Mouse (Mus musculus): Measurements from ENCODE around the gene Rnf183.
"Not testable (repeated sequence)": the region's sequence is repeated elsewhere in the genome, so short reads cannot be mapped to it uniquely, and the experiment has no call there.

Rnf183 gene

DNA sequence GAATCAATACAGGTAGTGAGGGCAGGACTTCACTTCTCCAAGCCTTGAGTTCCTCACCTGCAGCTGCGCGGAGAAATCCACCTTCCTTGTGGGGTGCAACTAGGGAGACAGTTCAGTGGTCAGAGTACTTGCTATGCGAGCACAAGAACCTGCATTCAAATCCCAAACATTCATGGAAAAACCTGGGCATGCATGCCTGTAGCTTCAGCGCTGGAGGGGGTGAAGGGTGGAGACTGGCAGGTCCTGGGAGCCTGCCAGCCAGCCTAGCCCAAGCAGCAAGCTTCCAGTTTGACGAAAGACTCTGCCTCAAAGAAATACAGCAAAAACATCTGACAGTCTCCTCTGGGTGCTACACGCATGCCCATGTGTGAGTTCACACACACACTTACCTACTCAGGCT lies at the start of gene Rnf183:
Gene Rnf183 (minus strand): TSS at position 172 of the 400 bp plus-strand sequence.
- in situ Hi-C loops (cut with MboI; ENCODE audit: unreplicated experiment in 2 of 2) = no loop called here

DNA sequence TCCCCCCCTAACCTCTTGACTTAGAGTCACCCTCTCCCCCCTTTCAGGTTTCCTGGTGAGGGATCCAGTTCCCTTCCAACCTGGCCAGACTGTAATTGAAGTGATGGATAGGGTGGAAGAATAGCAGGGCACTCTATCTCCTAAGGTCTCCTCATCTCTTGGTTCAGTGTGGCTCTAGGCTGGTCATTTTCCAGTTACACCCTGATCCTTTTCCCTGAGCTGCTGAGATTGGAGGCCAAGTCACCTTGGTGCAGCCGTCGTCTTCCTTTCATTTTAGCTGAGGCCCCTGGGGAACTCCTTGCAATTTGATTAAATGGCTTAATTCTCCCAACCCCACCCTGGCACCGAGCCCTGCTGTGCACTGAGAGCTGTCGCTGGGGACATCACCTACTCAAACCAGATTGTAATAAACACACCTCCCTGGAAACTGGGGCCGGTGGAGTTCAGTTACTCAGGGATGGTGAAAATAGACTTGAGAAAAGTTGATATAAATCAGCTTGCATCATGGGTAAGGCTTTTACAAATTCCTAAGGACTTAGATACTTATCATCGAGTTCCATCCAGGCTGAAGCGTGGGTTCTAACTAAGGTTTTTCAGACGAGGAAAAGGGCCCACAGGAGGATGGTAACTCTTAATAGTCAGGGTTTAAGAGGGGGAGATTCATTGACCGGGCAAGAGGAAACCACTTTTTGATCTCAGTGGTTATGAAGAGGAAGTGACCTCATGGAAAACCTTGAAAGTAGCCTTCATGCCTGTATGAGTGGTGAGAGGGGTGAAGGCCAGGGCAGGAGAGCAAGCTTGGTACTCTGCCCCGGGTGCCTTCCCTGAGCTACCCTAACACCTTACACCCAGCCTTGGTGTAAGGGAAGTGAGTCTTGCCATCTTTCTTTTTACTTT lies 45.9 kb upstream of the Rnf183 start:
- in situ Hi-C loops (cut with MboI; ENCODE audit: unreplicated experiment in 2 of 2) = no loop called here

DNA sequence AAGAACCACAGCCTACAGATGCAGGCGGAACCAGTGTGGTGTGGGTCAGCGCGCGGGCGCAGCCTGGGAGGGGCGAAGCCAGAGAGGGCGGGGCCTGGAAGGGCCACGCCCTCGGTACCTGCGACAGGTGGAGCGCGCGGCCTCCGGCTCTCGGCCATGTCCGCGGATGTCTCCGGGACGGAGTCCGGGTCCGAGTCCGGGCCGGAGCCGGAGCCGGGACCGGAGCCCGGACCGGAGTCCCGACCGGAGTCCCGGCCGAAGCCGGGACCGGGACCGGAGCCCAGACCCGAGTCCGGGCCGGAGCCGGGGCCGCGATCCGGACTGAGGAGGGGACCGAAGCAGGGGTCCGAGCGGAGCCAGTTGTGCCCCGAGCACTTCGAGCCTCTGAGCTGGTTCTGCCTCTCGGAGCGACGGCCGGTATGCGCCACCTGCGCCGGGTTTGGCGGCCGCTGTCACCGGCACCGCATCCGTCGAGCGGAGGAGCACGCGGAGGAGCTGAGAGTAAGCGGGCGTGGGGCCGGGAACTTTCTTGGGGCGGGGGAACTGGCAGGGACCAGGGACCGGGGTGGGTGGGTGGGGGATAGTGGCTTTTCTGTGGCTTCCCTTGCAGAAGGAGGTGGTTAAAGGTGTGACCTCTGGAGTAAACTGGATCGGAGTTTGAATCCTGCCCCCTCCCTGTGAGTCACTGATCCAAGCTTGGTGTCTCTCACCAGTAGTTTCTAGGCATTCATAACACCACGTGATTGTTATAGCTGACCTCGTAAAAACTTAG lies 45.1 kb upstream of the Rnf183 start, which contains the start of gene Bspry:
Gene Bspry (plus strand): TSS at position 117 of the 772 bp plus-strand sequence.
- in situ Hi-C loops (cut with MboI; ENCODE audit: unreplicated experiment in 2 of 2) = no loop called here

DNA sequence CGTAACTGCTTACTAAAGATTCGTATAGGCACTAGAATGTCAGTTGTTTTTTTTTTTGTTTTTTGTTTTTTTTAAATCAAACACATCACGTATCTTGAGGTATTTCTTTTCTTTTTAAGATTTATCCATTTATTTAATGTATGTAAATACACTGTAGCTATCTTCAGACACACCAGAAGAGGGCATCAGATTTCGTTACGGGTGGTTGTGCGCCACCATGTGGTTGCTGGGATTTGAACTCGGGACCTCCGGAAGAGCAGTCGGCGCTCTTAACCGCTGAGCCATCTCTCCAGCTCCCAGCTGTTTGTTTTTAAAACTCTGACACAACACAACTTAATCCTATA lies 44.5 kb upstream of the Rnf183 start:
- in situ Hi-C loops (cut with MboI; ENCODE audit: unreplicated experiment in 2 of 2) = not testable (repeated sequence)

DNA sequence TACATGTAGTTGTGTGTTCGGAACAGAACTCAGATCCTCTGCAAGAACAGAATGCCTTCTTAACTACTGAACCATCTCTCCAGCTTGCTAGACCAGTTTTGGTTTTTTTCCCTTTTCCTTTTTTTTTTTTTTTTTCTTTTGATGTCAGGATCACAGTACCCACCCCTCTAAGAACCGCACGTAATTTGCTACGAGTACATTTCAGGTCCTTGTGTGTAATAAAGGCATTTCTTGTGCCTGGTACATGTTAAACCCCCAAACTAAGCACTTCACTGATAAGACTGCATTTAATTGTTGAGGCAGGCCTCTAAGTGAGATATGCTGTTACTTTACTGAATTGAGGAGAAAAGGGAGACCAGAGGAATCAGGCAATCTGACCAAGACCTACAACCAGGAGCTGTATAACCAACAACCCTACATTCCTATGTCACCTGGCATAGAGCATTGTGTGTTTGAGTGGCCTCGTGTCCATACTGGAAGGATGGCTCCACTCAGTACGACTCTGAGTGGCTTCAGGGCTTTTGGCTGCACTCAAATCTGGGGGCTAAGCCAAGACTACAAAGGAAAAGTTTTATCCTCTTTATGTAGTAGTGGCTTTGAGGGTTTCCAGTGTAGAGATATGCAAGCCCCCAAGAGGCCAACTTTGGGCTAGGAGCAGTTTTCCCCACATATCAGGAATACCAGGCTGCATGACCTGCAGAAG lies 42.6 kb upstream of the Rnf183 start:
- in situ Hi-C loops (cut with MboI; ENCODE audit: unreplicated experiment in 2 of 2) = no loop called here

DNA sequence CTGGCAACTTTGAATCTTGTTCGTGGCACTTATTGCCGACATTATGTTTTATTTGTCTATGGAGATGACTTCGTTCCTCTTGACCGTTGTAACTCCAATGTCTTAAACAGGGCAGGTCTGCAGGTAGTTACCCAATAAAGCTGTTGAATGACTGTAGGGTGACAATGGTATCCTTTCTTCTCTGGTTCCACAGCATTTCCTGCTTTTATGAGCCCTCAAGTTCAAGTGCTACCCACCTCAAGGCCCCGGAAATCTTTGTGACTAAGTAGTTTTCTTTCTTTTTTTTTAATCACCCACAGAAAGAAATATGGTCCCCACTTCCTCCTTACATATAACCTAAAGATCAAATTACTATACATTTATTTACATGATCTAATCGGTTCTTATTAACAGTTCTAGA lies 40.7 kb upstream of the Rnf183 start:
- in situ Hi-C loops (cut with MboI; ENCODE audit: unreplicated experiment in 2 of 2) = no loop called here

DNA sequence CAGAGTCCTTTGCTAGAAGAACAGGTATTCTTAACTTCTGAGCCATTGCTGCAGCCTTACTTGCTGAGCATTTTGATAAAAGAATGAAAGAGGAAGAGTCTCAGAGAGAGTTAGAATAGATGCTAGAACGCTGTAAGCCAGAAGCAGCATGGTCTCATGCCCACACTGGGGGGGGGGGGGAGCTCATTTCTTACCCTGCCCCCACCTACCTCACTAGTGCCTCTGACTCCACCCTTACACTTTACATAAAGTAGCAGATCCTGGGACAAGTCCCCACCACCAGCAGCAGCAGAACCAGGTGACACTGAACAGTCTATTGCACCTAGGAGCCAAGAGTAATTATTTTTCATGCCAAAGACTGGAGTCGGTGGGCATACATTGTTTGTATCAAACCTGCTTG lies 40.1 kb upstream of the Rnf183 start:
- in situ Hi-C loops (cut with MboI; ENCODE audit: unreplicated experiment in 2 of 2) = no loop called here

DNA sequence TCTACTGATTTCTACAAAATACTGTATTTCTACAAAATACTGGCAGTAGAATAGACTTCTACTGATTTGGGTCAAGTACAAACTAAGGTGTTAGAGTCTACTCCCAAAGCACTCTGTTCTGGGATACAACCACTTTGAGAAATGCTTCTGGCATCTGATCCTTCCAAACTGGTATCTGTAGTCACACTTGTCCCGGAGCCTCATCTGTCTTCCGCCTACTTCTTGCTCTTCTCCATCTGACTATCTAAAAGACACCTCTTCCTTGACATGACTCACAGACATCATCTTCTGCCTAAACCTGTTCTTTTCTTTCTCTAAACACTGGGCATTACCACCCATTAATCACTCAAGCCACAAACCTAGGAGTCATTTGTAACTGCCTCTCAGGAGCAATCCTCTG lies 37.0 kb upstream of the Rnf183 start:
- in situ Hi-C loops (cut with MboI; ENCODE audit: unreplicated experiment in 2 of 2) = no loop called here

DNA sequence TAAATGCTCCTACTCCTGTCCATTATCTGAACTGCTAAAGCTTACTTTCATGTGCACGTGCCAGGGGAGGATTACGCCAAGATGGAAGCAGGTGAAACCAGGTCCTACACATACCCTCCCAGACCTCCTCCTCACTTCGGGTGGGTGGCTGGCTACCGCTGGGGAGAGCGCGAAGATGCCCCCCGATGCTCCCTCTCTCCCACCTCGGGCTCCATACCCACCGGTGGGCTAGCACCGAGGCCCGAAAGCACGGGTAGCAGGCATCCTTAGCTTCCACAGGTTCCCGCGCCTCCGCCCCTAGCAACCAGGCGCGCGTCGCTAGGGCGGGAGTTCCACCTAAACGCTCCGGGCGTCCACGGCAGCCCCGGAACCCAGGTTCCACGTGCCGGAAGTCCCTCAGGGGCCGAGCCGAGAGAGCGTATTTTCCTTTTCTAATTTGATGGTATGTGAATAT lies 35.6 kb upstream of the Rnf183 start, which contains the start of gene Wdr31:
Gene Wdr31 (minus strand): TSS at position 299 of the 454 bp plus-strand sequence.
- in situ Hi-C loops (cut with MboI; ENCODE audit: unreplicated experiment in 2 of 2) = no loop called here

DNA sequence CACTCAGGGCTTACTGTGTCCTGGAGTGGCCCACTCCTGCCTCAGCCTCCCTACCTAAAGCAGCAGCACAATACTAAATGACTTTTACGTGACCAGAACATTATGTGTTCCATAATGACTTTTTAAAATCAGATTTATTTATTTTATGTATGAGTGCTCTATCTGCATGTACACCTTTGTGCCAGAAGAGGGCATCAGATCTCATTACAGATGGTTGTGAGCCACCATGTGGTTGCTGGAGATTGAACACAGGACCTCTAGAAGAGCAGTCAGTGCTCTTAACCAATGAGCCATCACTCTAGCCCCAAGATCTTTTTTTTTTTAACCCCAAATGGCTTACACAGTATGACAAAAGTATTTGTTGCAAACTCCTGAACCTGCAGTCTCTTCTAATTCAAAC lies 33.1 kb upstream of the Rnf183 start:
- in situ Hi-C loops (cut with MboI; ENCODE audit: unreplicated experiment in 2 of 2) = no loop called here

DNA sequence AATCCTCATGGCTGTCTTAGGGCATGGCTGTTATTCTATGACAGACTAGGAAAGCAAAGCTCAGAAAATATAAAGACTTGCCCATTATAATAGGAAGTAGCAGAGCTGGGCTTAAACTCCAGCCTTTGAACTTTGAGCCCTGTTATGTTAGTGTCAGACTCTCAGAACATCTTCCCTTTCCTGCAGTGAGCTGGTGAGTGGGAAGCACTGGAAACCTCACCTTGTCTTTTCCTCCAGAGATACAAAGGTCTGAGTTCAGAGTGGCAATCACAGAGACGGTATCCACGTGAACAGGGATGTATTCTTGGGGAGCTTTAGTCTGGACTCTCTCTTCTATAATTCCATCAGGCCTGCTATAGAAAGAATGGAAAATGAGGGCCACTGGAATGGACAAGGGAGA lies 28.1 kb upstream of the Rnf183 start:
- in situ Hi-C loops (cut with MboI; ENCODE audit: unreplicated experiment in 2 of 2) = no loop called here

DNA sequence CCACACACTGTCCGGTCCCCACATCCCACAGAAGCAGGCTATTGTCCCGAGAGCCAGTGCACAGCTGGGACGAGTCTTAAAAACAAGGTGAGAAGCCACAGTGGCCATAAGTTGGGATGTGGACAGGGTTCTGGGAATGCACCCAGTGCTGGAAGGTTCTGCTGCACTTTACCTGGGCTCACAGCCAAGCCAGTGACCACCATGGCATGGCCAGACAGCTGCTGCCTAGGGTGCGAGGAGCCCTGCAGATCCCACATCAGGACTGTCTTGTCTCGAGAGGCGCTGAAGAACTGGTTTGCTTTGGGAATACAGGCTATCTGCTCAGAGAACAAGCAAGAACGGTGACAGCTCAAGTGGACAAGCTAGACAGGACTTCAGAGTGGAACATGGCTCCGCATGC lies 25.3 kb upstream of the Rnf183 start:
- in situ Hi-C loops (cut with MboI; ENCODE audit: unreplicated experiment in 2 of 2) = no loop called here

DNA sequence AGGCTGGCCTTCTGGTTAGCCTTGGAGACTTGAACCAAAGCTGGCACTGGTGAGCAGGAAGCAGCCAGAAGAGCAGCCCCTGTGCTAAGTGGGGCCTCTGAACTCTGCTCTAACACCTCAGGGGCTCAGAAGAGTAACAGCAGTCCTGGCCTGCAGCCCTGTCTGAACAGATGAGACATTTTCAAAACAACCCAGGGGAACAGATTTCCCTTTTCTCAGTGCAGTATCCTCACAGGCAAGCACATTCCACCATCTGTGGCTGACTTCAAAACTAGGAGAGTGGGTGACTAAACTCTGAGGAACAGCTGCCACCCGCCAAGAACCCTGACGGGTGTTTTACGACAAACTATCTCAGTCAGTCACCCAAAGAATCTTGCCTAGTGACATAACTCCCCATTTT lies 24.0 kb upstream of the Rnf183 start:
- in situ Hi-C loops (cut with MboI; ENCODE audit: unreplicated experiment in 2 of 2) = no loop called here

DNA sequence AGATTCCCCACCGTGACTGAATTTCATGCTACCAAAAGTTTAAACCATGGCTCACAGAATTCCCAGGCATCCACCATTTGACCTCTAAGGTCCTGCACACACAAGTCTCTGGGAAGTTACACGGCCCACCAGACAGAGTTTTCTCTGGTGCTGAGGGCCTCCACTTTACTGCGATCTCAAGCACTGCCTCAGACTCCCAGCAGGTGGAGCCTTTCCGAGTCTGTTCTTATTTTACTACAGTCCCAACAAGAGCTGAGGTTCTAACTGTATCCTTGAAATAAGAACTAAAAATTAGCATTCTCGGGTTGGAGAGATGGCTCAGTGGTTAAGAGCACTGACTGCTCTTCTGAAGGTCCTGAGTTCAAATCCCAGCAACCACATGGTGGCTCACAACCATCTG lies 19.9 kb upstream of the Rnf183 start:
- in situ Hi-C loops (cut with MboI; ENCODE audit: unreplicated experiment in 2 of 2) = no loop called here

DNA sequence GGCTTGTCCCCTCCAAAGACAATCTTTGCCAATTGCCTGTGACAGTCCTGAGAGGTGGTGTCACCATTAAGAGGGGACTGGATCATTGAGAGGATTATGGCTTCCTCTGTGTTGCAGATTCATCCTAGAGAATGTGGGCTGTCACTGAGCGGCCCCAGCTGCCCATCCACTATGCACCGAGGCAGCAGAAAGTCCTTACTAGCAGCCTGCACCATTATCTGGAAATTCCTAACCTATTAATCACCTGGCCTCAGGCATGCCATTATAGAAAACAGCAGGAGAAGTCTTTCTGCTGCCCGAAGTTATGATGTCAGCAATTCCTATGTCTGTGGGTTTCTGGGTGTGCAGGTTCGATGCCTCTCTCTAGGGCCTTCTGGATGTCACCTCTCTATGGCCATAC lies 5.9 kb upstream of the Rnf183 start:
- in situ Hi-C loops (cut with MboI; ENCODE audit: unreplicated experiment in 2 of 2) = no loop called here

DNA sequence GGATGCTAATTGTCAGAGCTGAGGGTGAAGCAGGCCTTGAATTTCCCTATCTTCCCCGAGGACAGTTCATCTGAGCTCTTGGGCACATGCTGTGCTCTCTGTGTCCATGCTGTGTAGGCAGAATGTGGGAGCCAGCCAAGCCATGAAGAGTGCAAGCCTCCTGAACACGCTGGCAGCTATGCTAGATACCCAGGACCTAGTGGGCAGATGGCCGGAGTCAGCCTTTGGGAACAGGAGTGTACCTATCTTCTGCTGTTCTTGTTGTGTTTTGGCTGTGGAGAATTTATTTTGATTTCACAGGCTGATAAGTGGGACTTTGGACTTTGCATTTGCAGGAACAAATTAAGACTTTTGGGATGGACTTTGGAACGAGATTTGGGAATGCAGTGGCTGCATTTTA lies 5.5 kb upstream of the Rnf183 start:
- in situ Hi-C loops (cut with MboI; ENCODE audit: unreplicated experiment in 2 of 2) = no loop called here

DNA sequence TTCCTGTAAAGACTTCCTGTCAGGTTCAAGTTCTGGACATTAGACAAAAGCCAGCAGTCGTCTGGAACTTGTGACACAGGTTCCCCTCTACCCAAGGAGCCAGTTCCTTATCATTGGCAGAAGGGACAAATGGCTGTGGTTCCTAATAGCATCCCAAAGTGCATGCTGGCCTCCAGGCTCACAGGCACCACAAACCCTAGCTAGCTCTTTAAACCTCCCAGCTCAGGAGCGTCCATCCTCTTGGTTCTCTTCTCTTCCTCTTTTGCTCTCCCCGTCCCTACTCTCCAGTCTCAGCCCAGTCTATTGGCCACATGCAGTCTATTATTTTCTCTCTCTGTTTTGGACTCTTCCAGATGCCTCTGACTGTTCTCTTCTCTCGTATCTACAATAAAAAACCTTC lies 4.7 kb upstream of the Rnf183 start:
- in situ Hi-C loops (cut with MboI; ENCODE audit: unreplicated experiment in 2 of 2) = no loop called here

DNA sequence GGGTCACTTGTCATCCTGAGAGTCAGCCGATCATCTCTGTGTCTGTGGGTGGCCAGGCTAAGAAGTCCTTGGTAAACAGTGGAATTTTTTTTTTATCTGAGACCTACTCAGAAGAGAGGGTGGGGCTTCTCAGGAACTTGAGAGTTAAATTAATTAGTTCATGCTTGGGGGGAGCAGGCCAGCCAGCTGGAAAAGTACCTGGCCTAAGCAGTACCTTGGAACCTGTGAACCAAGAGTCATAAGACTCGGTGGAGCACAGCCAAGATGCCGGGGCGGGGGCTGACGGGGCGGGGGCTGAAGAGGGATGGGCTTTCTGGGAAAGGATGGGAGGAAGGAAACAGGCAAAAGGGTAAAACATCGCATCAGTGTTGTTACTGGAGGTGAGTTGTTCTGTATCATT lies 2.8 kb upstream of the Rnf183 start:
- in situ Hi-C loops (cut with MboI; ENCODE audit: unreplicated experiment in 2 of 2) = no loop called here

DNA sequence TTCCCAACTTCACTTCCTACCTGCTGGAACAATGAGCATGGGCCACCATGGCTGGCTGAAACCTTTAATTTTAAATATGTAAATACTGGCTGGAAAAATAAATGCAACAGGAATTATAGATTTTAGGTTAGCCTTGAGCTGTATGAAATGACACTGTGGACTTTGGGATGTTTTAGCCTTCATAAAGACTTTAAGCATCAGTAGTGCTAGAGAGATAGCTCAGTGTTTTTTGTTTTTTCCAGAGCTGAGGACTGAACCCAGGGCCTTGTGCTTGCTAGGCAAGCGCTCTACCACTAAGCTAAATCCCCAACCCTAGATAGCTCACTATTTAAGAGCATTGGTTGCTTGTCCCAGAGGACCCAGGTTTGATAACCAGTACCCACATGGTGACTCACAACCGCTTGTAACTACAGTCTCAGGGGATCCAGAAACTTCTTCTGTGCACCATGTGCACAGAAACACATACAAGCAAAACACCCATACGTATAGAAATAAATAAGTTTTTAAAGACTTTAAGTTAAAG lies 2.3 kb upstream of the Rnf183 start:
- in situ Hi-C loops (cut with MboI; ENCODE audit: unreplicated experiment in 2 of 2) = no loop called here

DNA sequence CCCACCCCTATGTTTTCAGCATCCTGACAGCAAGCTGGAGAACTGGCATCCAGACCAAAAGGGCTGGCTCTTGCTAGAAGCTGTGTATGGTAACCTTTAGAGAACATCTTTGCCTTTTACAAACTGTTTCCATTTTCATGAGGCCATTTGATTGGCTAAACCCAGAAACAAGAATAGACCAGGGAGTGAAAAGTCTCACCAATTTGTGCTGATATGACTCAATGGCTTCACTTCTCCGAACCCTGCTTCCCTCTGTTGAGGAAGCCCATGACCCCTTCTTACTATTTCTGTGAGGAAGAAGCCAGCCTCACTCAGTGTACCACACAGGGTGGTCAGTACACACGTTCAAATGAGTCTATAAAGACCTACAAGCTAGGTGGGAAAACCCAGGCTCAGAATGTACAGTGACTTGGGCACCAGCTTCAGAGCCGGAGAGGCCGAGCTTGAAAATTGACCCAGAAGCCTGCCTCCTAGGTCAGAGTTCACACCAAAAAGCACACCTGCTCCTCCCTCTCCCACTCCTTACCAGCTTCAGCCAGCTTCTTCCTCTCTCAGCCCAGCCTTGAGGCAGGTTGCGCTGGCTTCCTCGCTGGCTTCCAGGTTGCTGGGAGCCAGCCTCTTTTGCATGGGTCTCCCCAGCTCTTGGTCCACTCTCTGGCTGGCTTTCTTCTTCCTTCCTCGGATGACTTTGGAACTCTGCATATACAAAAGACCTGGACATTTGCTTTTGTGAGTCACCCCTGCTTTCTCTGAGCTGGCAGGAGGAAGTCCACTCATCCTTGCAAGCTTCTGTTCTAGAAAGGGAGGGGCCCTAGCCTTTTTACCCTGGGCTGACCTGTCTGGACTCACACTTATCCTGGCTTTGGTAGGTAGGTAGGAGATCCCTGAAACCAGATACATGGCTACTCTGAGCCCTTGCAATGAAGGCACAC lies 847 bp downstream of the Rnf183 start:
- in situ Hi-C loops (cut with MboI; ENCODE audit: unreplicated experiment in 2 of 2) = no loop called here

Data from v-Abl transformed pro-B cells (cell line).